ENCODE assay signal across 30 mouse cellular contexts in the genomic region with DNA sequence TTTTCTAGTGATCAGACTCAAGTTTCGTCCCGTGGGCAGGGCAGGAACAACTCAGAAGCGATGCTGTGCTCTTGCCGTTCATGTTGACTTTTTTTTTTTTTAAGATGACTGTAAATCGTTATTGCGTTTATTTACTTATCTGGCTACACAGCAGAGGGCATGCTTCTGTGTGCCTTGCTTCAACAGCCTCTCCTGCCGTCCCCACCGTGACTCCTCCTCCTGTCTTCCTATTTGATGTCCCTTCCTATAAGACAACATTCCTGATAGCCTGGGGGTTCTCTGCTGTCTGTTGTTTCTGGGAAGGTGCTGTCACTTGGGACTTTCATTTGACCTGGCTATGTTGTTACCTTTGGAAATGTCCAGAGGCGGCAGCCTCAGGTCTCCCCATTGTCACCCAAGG. TPM values are rescaled to one million over a fixed set of nuclear protein-coding genes. Genes with fewer than 3 reads are reported as not detected.
DNase-seq lines count a peak whose midpoint lies in the region; ATAC-seq and TF ChIP-seq lines count a peak whose summit lies in the region.
"Had no signal": no experiment of that assay in that cellular context is flagged by ENCODE, and none has a peak within 500 bp of the region (broad histone marks: within the 10 kb centered on the region; RNA-seq: fewer than 3 reads in every experiment).

No protein-coding gene starts in this region.

- H3K4me1 ChIP-seq in intestine, postnatal 0 days (replicated peaks; ENCODE audit: control insufficient read depth, insufficient read depth, low read length): no peaks in the 10 kb centered on the region
- H3K4me1 ChIP-seq in intestine, embryonic 16.5 days (ENCODE audit: control insufficient read depth, insufficient read depth, low read length): no peaks in the 10 kb centered on the region
- peaks cover 7% of the 10 kb centered on the region; the same call in 1 of the 2 replicates for H3K4me1 ChIP-seq in liver, postnatal 0 days (ENCODE audit: insufficient read depth)
- peaks cover 3% of the 10 kb centered on the region; the same call in 1 of the 2 replicates for H3K4me1 ChIP-seq in liver, embryonic 11.5 days (replicated peaks; ENCODE audit: control insufficient read depth, insufficient read depth, low read length)
- peaks cover 3% of the 10 kb centered on the region; the same call in 1 of the 2 replicates for H3K4me1 ChIP-seq in small intestine, adult 2 months (ENCODE audit: control insufficient read depth, insufficient read depth, insufficient read length, low read length)
- H3K4me1 ChIP-seq: embryonic facial prominence, embryonic 12.5 days; embryonic facial prominence, embryonic 15.5 days; forebrain, embryonic 12.5 days; heart, embryonic 12.5 days; heart, embryonic 15.5 days; hindbrain, embryonic 10.5 days had no signal

- WGBS in intestine, postnatal 0 days: 34% methylated on average over 9 of the region's 9 CpGs
- 44% methylated on average over 9 of the region's 9 CpGs for WGBS in intestine, embryonic 16.5 days
- 35% methylated on average over 9 of the region's 9 CpGs for WGBS in liver, postnatal 0 days (ENCODE audit: insufficient replicate concordance)
- WGBS in liver, embryonic 11.5 days: 55% methylated on average over 9 of the region's 9 CpGs
- WGBS in small intestine, adult 2 months: 28% methylated on average over 9 of the region's 9 CpGs

- ATAC-seq in intestine, postnatal 0 days: no peak
- no peak for ATAC-seq in intestine, embryonic 16.5 days
- no peak for ATAC-seq in liver, postnatal 0 days
- no peak for ATAC-seq in liver, embryonic 11.5 days (replicated peaks; ENCODE audit: low FRiP score)
- ATAC-seq: forebrain, embryonic 16.5 days; inflammation-experienced regulatory T-cells, adult 6 months had no signal

- no peak for TF ChIP-seq POLR2A in small intestine, adult 2 months (IDR thresholded peaks at IDR 0.05; ENCODE audit: low read depth, low read length)

- peak; percentile 14; the same call in 1 of the 2 replicates for TF ChIP-seq CTCF in intestine, postnatal 0 days (IDR thresholded peaks at IDR 0.05; ENCODE audit: low read depth)
- TF ChIP-seq CTCF in liver, postnatal 0 days (IDR thresholded peaks at IDR 0.05; ENCODE audit: low read depth): no peak
- no peak for TF ChIP-seq CTCF in small intestine, adult 2 months (IDR thresholded peaks at IDR 0.05; ENCODE audit: extremely low read depth, insufficient read length, insufficient replicate concordance, low read depth, low read length)
- no peak for TF ChIP-seq CTCF in gastrocnemius, adult 2 months (IDR thresholded peaks at IDR 0.05)

- H3K27ac ChIP-seq in intestine, postnatal 0 days (ENCODE audit: low read depth, low read length): no peak overlapping the region
- no peak overlapping the region; the same call in 1 of the 2 replicates for H3K27ac ChIP-seq in intestine, embryonic 16.5 days (ENCODE audit: low read length)
- H3K27ac ChIP-seq in liver, postnatal 0 days (ENCODE audit: low read depth): no peak overlapping the region
- H3K27ac ChIP-seq in liver, embryonic 11.5 days (ENCODE audit: low read depth, low read length): no peak overlapping the region
- H3K27ac ChIP-seq in small intestine, adult 2 months (ENCODE audit: insufficient read depth, low read depth, low read length): 0 out of 2 replicates have a peak overlapping the region, but pooled peaks have one; percentile 7
- no peak overlapping the region for H3K27ac ChIP-seq in gastrocnemius, adult 2 months
- H3K27ac ChIP-seq: embryonic facial prominence, embryonic 12.5 days; embryonic facial prominence, embryonic 15.5 days; forebrain, embryonic 12.5 days; heart, embryonic 15.5 days; hindbrain, embryonic 10.5 days; hindbrain, embryonic 14.5 days; hindbrain, postnatal 0 days had no signal

- H3K36me3 ChIP-seq in intestine, postnatal 0 days (ENCODE audit: control insufficient read depth, insufficient read depth): no peaks in the 10 kb centered on the region
- H3K36me3 ChIP-seq in intestine, embryonic 16.5 days (ENCODE audit: control insufficient read depth, insufficient read depth, low read length): no peaks in the 10 kb centered on the region
- H3K36me3 ChIP-seq in liver, postnatal 0 days (replicated peaks; ENCODE audit: insufficient read depth, low read length): no peaks in the 10 kb centered on the region
- no peaks in the 10 kb centered on the region for H3K36me3 ChIP-seq in liver, embryonic 11.5 days (ENCODE audit: control insufficient read depth, insufficient read depth, low read length)
- no peaks in the 10 kb centered on the region for H3K36me3 ChIP-seq in small intestine, adult 2 months (ENCODE audit: control insufficient read depth, insufficient read depth, low read length)
- H3K36me3 ChIP-seq: embryonic facial prominence, embryonic 12.5 days; embryonic facial prominence, embryonic 15.5 days; forebrain, embryonic 12.5 days; G1E; heart, embryonic 12.5 days; heart, embryonic 15.5 days; hindbrain, embryonic 10.5 days had no signal

- H3K9me3 ChIP-seq in intestine, postnatal 0 days (ENCODE audit: control insufficient read depth): peaks cover 4% of the 10 kb centered on the region; the same call in 1 of the 2 replicates
- H3K9me3 ChIP-seq in intestine, embryonic 16.5 days (ENCODE audit: control insufficient read depth, low read length): peaks cover 8% of the 10 kb centered on the region
- peaks cover 4% of the 10 kb centered on the region; the same call in 1 of the 2 replicates for H3K9me3 ChIP-seq in liver, postnatal 0 days (ENCODE audit: low read length)
- H3K9me3 ChIP-seq in liver, embryonic 11.5 days (ENCODE audit: control insufficient read depth, low read length): peaks cover 6% of the 10 kb centered on the region; the same call in 1 of the 2 replicates
- H3K9me3 ChIP-seq: heart, embryonic 15.5 days had no signal

- H3K4me3 ChIP-seq in intestine, postnatal 0 days (ENCODE audit: low read depth, low read length): no peak overlapping the region
- H3K4me3 ChIP-seq in intestine, embryonic 16.5 days (ENCODE audit: low read length): no peak overlapping the region
- no peak overlapping the region for H3K4me3 ChIP-seq in liver, postnatal 0 days (ENCODE audit: low read depth, low read length)
- H3K4me3 ChIP-seq in liver, embryonic 11.5 days (ENCODE audit: low read depth, low read length): no peak overlapping the region
- no peak overlapping the region for H3K4me3 ChIP-seq in small intestine, adult 2 months (ENCODE audit: low read depth, low read length)
- H3K4me3 ChIP-seq in gastrocnemius, adult 2 months: no peak overlapping the region
- H3K4me3 ChIP-seq: embryonic facial prominence, embryonic 12.5 days; embryonic facial prominence, embryonic 15.5 days; forebrain, embryonic 12.5 days; heart, embryonic 12.5 days; heart, embryonic 15.5 days; hindbrain, embryonic 10.5 days had no signal

- intact Hi-C loops in gastrocnemius, adult 2 months (cut with DNase I): no loop called here

- no peak overlapping the region for H3K9ac ChIP-seq in intestine, postnatal 0 days (ENCODE audit: low read depth, low read length)
- no peak overlapping the region for H3K9ac ChIP-seq in intestine, embryonic 16.5 days (ENCODE audit: low read depth, low read length)
- H3K9ac ChIP-seq in liver, postnatal 0 days (replicated peaks): no peak overlapping the region
- no peak overlapping the region for H3K9ac ChIP-seq in liver, embryonic 11.5 days (ENCODE audit: low read depth, low read length)
- H3K9ac ChIP-seq: embryonic facial prominence, embryonic 12.5 days; embryonic facial prominence, embryonic 15.5 days; forebrain, embryonic 12.5 days; heart, embryonic 12.5 days; heart, embryonic 15.5 days; hindbrain, embryonic 14.5 days had no signal

- TF ChIP-seq EP300 in liver, postnatal 0 days (IDR thresholded peaks at IDR 0.05; ENCODE audit: low read depth): no peak

- DNase-seq in liver, postnatal 0 days: no peak
- DNase-seq in liver, embryonic 11.5 days (ENCODE audit: low spot score): no peak
- peak; percentile 46 for DNase-seq in R1 (ENCODE audit: low read depth, low spot score)
- DNase-seq in gastrocnemius, adult 2 months: no peak
- DNase-seq in gastrocnemius, postnatal 25 days: no peak
- DNase-seq: adrenal gland, postnatal 10 days; adrenal gland, postnatal 36 days; cerebellum, adult 18-20 months; cerebellum, adult 9-10 months; cerebellum, postnatal 14 days; gastrocnemius, postnatal 14 days; heart, adult 18-20 months; heart, postnatal 10 days; heart, postnatal 36 days had no signal

- H3K4me2 ChIP-seq in intestine, postnatal 0 days (replicated peaks; ENCODE audit: low read depth): no peak overlapping the region
- H3K4me2 ChIP-seq in intestine, embryonic 16.5 days (ENCODE audit: low read depth, low read length): no peak overlapping the region
- H3K4me2 ChIP-seq in liver, postnatal 0 days (ENCODE audit: low read depth, low read length): peak overlapping the region; percentile 18; the same call in 1 of the 2 replicates
- no peak overlapping the region for H3K4me2 ChIP-seq in liver, embryonic 11.5 days
- H3K4me2 ChIP-seq: embryonic facial prominence, embryonic 12.5 days; embryonic facial prominence, embryonic 15.5 days; forebrain, embryonic 12.5 days; heart, embryonic 12.5 days; heart, embryonic 15.5 days; hindbrain, embryonic 14.5 days had no signal

- H3K27me3 ChIP-seq in intestine, postnatal 0 days (replicated peaks; ENCODE audit: control insufficient read depth, insufficient read depth, low read length): no peaks in the 10 kb centered on the region
- no peaks in the 10 kb centered on the region for H3K27me3 ChIP-seq in intestine, embryonic 16.5 days (replicated peaks; ENCODE audit: control insufficient read depth, insufficient read depth, low read length)
- no peaks in the 10 kb centered on the region for H3K27me3 ChIP-seq in liver, postnatal 0 days (ENCODE audit: insufficient read depth, low read length)
- no peaks in the 10 kb centered on the region for H3K27me3 ChIP-seq in liver, embryonic 11.5 days (replicated peaks; ENCODE audit: control insufficient read depth, insufficient read depth, low read length)
- H3K27me3 ChIP-seq in small intestine, adult 2 months (ENCODE audit: control insufficient read depth, insufficient read depth, low read length): no peaks in the 10 kb centered on the region
- H3K27me3 ChIP-seq: embryonic facial prominence, embryonic 12.5 days; embryonic facial prominence, embryonic 15.5 days; forebrain, embryonic 12.5 days; heart, embryonic 12.5 days; heart, embryonic 15.5 days had no signal

RNA-seq across cellular contexts. Expression of a gene that starts 16.1 kb away (rescaled TPM):
- 7.3 and 9.5 TPM in 2 replicates for polyA plus RNA-seq in intestine, postnatal 0 days (2015; fragmentation: Nextera tagmentation; extraction: Ambion mirVana)
- polyA plus RNA-seq in intestine, embryonic 16.5 days (2015; fragmentation: Nextera tagmentation; extraction: Ambion mirVana): 8.1 and 9.8 TPM in 2 replicates
- 5.3 and 6.3 TPM in 2 replicates for polyA plus RNA-seq in liver, postnatal 0 days (2015; fragmentation: Nextera tagmentation; extraction: Ambion mirVana)
- polyA plus RNA-seq in liver, embryonic 11.5 days (2014; fragmentation: Nextera tagmentation; extraction: Ambion mirVana): 8.4 and 10.2 TPM in 2 replicates
- 5.1 and 9.6 TPM in 2 replicates for polyA plus RNA-seq in small intestine, adult 2 months (2012; rRNA removed)
- 10 to 100 TPM; 68.8 to 74.4 TPM for total RNA-seq in gastrocnemius, adult 2 months (2021)
- total RNA-seq in gastrocnemius, postnatal 25 days (2021): 10 to 100 TPM; 55.1 to 59.4 TPM

RNA-seq across cellular contexts. Expression of a gene that starts 26.9 kb away (rescaled TPM):
- polyA plus RNA-seq in intestine, postnatal 0 days (2015; fragmentation: Nextera tagmentation; extraction: Ambion mirVana): 0.21 and 0.25 TPM in 2 replicates
- 1.1 TPM in 2 replicates for polyA plus RNA-seq in intestine, embryonic 16.5 days (2015; fragmentation: Nextera tagmentation; extraction: Ambion mirVana)
- 0.32 and 0.55 TPM in 2 replicates for polyA plus RNA-seq in liver, postnatal 0 days (2015; fragmentation: Nextera tagmentation; extraction: Ambion mirVana)
- polyA plus RNA-seq in liver, embryonic 11.5 days (2014; fragmentation: Nextera tagmentation; extraction: Ambion mirVana): 0.47 TPM in 1 of 2 replicates, not detected in the other
- 2.0 and 5.7 TPM in 2 replicates for polyA plus RNA-seq in small intestine, adult 2 months (2012; rRNA removed)
- not detected for total RNA-seq in gastrocnemius, adult 2 months (2021)
- total RNA-seq in gastrocnemius, postnatal 25 days (2021): not detected
- total RNA-seq: adrenal gland, postnatal 36 days; common myeloid progenitor, adult 5-6 weeks; gastrocnemius, adult 18-20 months; gastrocnemius, postnatal 14 days; hindbrain, postnatal 0 days had no signal
- polyA plus RNA-seq: forebrain, embryonic 16.5 days; G1E; heart, embryonic 12.5 days; hindbrain, embryonic 10.5 days; hindbrain, embryonic 14.5 days; hindbrain, postnatal 0 days had no signal
